13 mouse cellular contexts compared by ENCODE assay signal in genomic region chr5:53042034-53042748, GRCm38 (mm10). TPM values are rescaled to one million over a fixed set of nuclear protein-coding genes. Genes with fewer than 3 reads are reported as not detected.
DNase-seq lines count a peak whose midpoint lies in the region; ATAC-seq and TF ChIP-seq lines count a peak whose summit lies in the region.
"Had no signal": no experiment of that assay in that cellular context is flagged by ENCODE, and none has a peak within 500 bp of the region (broad histone marks: within the 10 kb centered on the region; RNA-seq: fewer than 3 reads in every experiment).

No protein-coding gene starts in this region.

- TF ChIP-seq CTCF in midbrain, postnatal 0 days (IDR thresholded peaks at IDR 0.05), result no peak
- no peak for TF ChIP-seq CTCF in left cerebral cortex, adult 2 months (IDR thresholded peaks at IDR 0.05)

- no peak overlapping the region for H3K27ac ChIP-seq in liver, embryonic 13.5 days
- no peak overlapping the region for H3K27ac ChIP-seq in liver, embryonic 12.5 days
- no peak overlapping the region for H3K27ac ChIP-seq in midbrain, postnatal 0 days (ENCODE audit: low read depth, low read length)
- no peak overlapping the region for H3K27ac ChIP-seq in left cerebral cortex, adult 2 months
- H3K27ac ChIP-seq: limb, embryonic 15.5 days had no signal

- intact Hi-C loops in left cerebral cortex, adult 2 months (cut with DNase I), result no loop called here

- H3K4me1 ChIP-seq in liver, embryonic 13.5 days (replicated peaks), result 0 out of 2 replicates have a peak, but pooled peaks cover 4% of the 10 kb centered on the region
- H3K4me1 ChIP-seq in liver, embryonic 12.5 days, result peaks cover 7% of the 10 kb centered on the region
- H3K4me1 ChIP-seq in midbrain, postnatal 0 days (ENCODE audit: insufficient read depth, low read length), result no peaks in the 10 kb centered on the region

- H3K9me3 ChIP-seq in liver, embryonic 13.5 days (replicated peaks), result no peaks in the 10 kb centered on the region
- no peaks in the 10 kb centered on the region for H3K9me3 ChIP-seq in liver, embryonic 12.5 days (replicated peaks)
- no peaks in the 10 kb centered on the region for H3K9me3 ChIP-seq in midbrain, postnatal 0 days (ENCODE audit: low read length)
- H3K9me3 ChIP-seq: limb, embryonic 15.5 days had no signal

- DNase-seq in liver, embryonic 13.5 days, result no peak
- DNase-seq in MN1 (ENCODE audit: low spot score), result peak; percentile 20
- DNase-seq in adipocyte (ENCODE audit: low spot score), result peak; percentile 79
- DNase-seq in midbrain, postnatal 0 days (ENCODE audit: low spot score), result peak; percentile 38
- no peak for DNase-seq in left cerebral cortex, adult 2 months (ENCODE audit: extremely low spot score in 1 of 2, low spot score in 2 of 2)
- DNase-seq in thymus, adult 18-20 months, result no peak
- DNase-seq: cerebellum, adult 9-11 months; right cerebral cortex, postnatal 14 days; thymus, postnatal 4 days had no signal

- 40% methylated on average over 5 of the region's 5 CpGs for WGBS in liver, embryonic 13.5 days (ENCODE audit: insufficient replicate concordance)
- WGBS in liver, embryonic 12.5 days (ENCODE audit: insufficient replicate concordance), result 47% methylated on average over 5 of the region's 5 CpGs
- 29% methylated on average over 5 of the region's 5 CpGs for WGBS in midbrain, postnatal 0 days

- no peaks in the 10 kb centered on the region for H3K36me3 ChIP-seq in liver, embryonic 13.5 days
- H3K36me3 ChIP-seq in liver, embryonic 12.5 days, result no peaks in the 10 kb centered on the region
- no peaks in the 10 kb centered on the region for H3K36me3 ChIP-seq in midbrain, postnatal 0 days (ENCODE audit: insufficient read depth, low read length)
- H3K36me3 ChIP-seq: limb, embryonic 15.5 days had no signal

- H3K9ac ChIP-seq in liver, embryonic 13.5 days, result no peak overlapping the region
- H3K9ac ChIP-seq in liver, embryonic 12.5 days, result no peak overlapping the region
- H3K9ac ChIP-seq in midbrain, postnatal 0 days (replicated peaks; ENCODE audit: low read length, poor library complexity, severe bottlenecking), result no peak overlapping the region
- H3K9ac ChIP-seq: limb, embryonic 15.5 days had no signal

- ATAC-seq in liver, embryonic 13.5 days (ENCODE audit: low read depth), result 0 out of 2 replicates have a peak, but pooled peaks have one; percentile 26
- ATAC-seq in liver, embryonic 12.5 days, result no peak
- no peak for ATAC-seq in midbrain, postnatal 0 days (ENCODE audit: low FRiP score)

- H3K27me3 ChIP-seq in liver, embryonic 13.5 days, result no peaks in the 10 kb centered on the region
- no peaks in the 10 kb centered on the region for H3K27me3 ChIP-seq in liver, embryonic 12.5 days (replicated peaks)
- no peaks in the 10 kb centered on the region for H3K27me3 ChIP-seq in midbrain, postnatal 0 days (ENCODE audit: insufficient read depth, low read length)
- H3K27me3 ChIP-seq: limb, embryonic 15.5 days had no signal

- no peak overlapping the region for H3K4me3 ChIP-seq in liver, embryonic 13.5 days (replicated peaks)
- H3K4me3 ChIP-seq in liver, embryonic 12.5 days, result no peak overlapping the region
- no peak overlapping the region for H3K4me3 ChIP-seq in midbrain, postnatal 0 days (ENCODE audit: low read depth, low read length)
- no peak overlapping the region for H3K4me3 ChIP-seq in left cerebral cortex, adult 2 months
- H3K4me3 ChIP-seq: limb, embryonic 15.5 days had no signal

- no peak overlapping the region for H3K4me2 ChIP-seq in liver, embryonic 13.5 days
- no peak overlapping the region for H3K4me2 ChIP-seq in liver, embryonic 12.5 days
- H3K4me2 ChIP-seq in midbrain, postnatal 0 days (ENCODE audit: low read depth, low read length, poor library complexity, severe bottlenecking), result no peak overlapping the region
- H3K4me2 ChIP-seq: limb, embryonic 15.5 days had no signal

RNA-seq across cellular contexts. Expression of gene Slc34a2, which starts 4.3 kb away (rescaled TPM):
- polyA plus RNA-seq in liver, embryonic 13.5 days (2015; fragmentation: Nextera tagmentation; extraction: Ambion mirVana), result 0.03 and 0.06 TPM in 2 replicates
- not detected in 2 replicates for polyA plus RNA-seq in liver, embryonic 12.5 days (2016; fragmentation: Nextera tagmentation; extraction: Ambion mirVana)
- total RNA-seq in midbrain, postnatal 0 days (2014; rRNA removed), result 0.47 and 0.77 TPM in 2 replicates
- polyA plus RNA-seq in midbrain, postnatal 0 days (2015; fragmentation: Nextera tagmentation; extraction: Ambion mirVana), result 0.15 and 0.36 TPM in 2 replicates
- total RNA-seq in left cerebral cortex, adult 2 months (2021), result not detected
- polyA plus RNA-seq: embryonic facial prominence, embryonic 11.5 days; forebrain, embryonic 11.5 days had no signal

Comparison
In these comparisons a context has a peak if more than half of its experiments do, and no peak if none do; other contexts are left out.
1. DNase-seq: peak in MN1 (single experiment), adipocyte (single experiment) and midbrain, postnatal 0 days (single experiment); none in liver, embryonic 13.5 days (single experiment), left cerebral cortex, adult 2 months (0 of 2) and thymus, adult 18-20 months (0 of 2).